Mouse (Mus musculus) myocyte (in vitro differentiated cells): ENCODE measurements around the gene Zscan26. TPM values are rescaled to one million over a fixed set of nuclear protein-coding genes. Genes with fewer than 3 reads are reported as not detected.

ENCODE experiments used
- H3K27me3 ChIP-seq: one replicate; pipeline ENCODE4 v1.6.1; 2011; ENCODE audit not compliant: control insufficient read depth, insufficient read depth, insufficient read length
- H3K36me3 ChIP-seq: one replicate; pipeline ENCODE4 v1.6.1; 2011; ENCODE audit not compliant: control insufficient read depth, insufficient read depth
- H3K4me2 ChIP-seq: one replicate; pipeline ENCODE4 v1.6.1; 2011; ENCODE audit warnings: low read depth, control low read depth
- H3K4me3 ChIP-seq: one replicate; pipeline ENCODE4 v1.5.1; 2011; ENCODE audit warnings: mild to moderate bottlenecking, control low read depth, moderate library complexity
- H3K79me2 ChIP-seq: one replicate; pipeline ENCODE4 v1.6.1; 2011; ENCODE audit not compliant: control insufficient read depth, insufficient read depth
- H3ac ChIP-seq: one replicate; pipeline ENCODE4 v1.6.1; 2011; ENCODE audit not compliant: control insufficient read depth, insufficient read length
- CEBPB ChIP-seq: IDR thresholded peaks from 2 replicates; pipeline ENCODE4 v1.6.1; 2011; ENCODE audit warnings: mild to moderate bottlenecking, moderate library complexity; ENCODE audit not compliant: poor library complexity, insufficient read depth, severe bottlenecking
- E2F4 ChIP-seq: IDR thresholded peaks from one replicate; pipeline ENCODE4 v1.6.1; 2011; ENCODE audit warnings: mild to moderate bottlenecking, control low read depth, moderate library complexity; ENCODE audit not compliant: insufficient read depth
- MAX ChIP-seq: IDR thresholded peaks from one replicate; pipeline ENCODE4 v1.6.1; 2011; ENCODE audit warnings: low read depth, mild to moderate bottlenecking, control low read depth
- MYOD1 ChIP-seq, 3 experiments: IDR thresholded peaks; one replicate each; pipeline ENCODE4 v1.6.1; 2011; ENCODE audit warnings: control low read depth in 2 of 3, low read depth in 2 of 3, mild to moderate bottlenecking in 2 of 3, moderate library complexity in 1 of 3; ENCODE audit not compliant: insufficient read length in 2 of 3, control insufficient read depth in 1 of 3
- MYOG ChIP-seq, 3 experiments: IDR thresholded peaks; one replicate each; pipeline ENCODE4 v1.6.1; 2011; ENCODE audit warnings: control low read depth in 2 of 3, low read depth in 2 of 3, mild to moderate bottlenecking in 2 of 3; ENCODE audit not compliant: insufficient read length in 2 of 3, control insufficient read depth in 1 of 3, insufficient read depth in 1 of 3
- POLR2A ChIP-seq: IDR thresholded peaks from one replicate; pipeline ENCODE4 v1.6.1; 2011; ENCODE audit warnings: low read depth, mild to moderate bottlenecking, control low read depth, moderate library complexity; ENCODE audit not compliant: insufficient read length
- POLR2AphosphoS2 ChIP-seq: IDR thresholded peaks from one replicate; pipeline ENCODE4 v1.6.1; 2011; ENCODE audit warnings: low read depth, control low read depth; ENCODE audit not compliant: insufficient read length
- REST ChIP-seq: IDR thresholded peaks from one replicate; pipeline ENCODE4 v1.6.1; 2011; ENCODE audit warnings: mild to moderate bottlenecking, control low read depth, moderate library complexity; ENCODE audit not compliant: insufficient read depth, insufficient read length
- SRF ChIP-seq: IDR thresholded peaks from one replicate; pipeline ENCODE4 v1.6.1; 2011; ENCODE audit warnings: low read depth; ENCODE audit not compliant: control insufficient read depth, insufficient read length
- TCF12 ChIP-seq: IDR thresholded peaks from one replicate; pipeline ENCODE4 v1.6.1; 2011; ENCODE audit warnings: mild to moderate bottlenecking, control low read depth; ENCODE audit not compliant: poor library complexity, insufficient read depth, severe bottlenecking
- TCF3 ChIP-seq: IDR thresholded peaks from one replicate; pipeline ENCODE4 v1.6.1; 2011; ENCODE audit warnings: low read depth, control low read depth; ENCODE audit not compliant: insufficient read length
- USF1 ChIP-seq: IDR thresholded peaks from one replicate; pipeline ENCODE4 v1.6.1; 2011; ENCODE audit warnings: low read depth, mild to moderate bottlenecking, control low read depth, moderate library complexity
- polyA plus RNA-seq: library from polyadenylated mRNA; unstranded; fragments of >200 nt; fragmentation: generic; extraction: Trizol; gene quantifications from one replicate; pipeline ENCODE4 v1.2.1, GENCODE M21; 2012; ENCODE audit warnings: missing spikeins

Gene Zscan26
- polyA plus RNA-seq, 1 experiment: 6.3 TPM

DNA sequence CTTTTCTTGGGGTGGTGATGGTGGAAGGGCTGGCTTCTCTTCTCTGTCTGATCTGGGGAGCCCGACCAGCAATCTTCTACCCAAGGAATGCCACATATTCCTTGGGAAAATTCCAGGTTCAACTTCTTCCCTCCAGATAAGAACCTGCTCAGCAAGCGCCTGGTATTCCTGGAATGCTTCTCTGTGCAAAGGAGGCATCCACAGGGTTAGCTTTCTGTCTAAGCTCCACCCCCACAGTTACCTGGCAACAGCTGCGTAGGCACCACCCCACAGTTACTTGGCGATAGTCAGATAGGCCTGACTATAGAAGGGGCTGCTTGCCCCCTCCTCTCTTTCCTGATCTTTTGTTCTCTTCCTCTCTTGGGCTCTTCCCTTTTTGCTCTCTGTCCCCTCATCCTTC is 2.8 kb upstream of the Zscan26 start:
- TF ChIP-seq E2F4: no peak
- Histone ChIP-seq H3K79me2 (peaks cover 21% of the 10 kb centered on the region), H3K4me2 (no peak overlapping the region), H3K27me3 (no peaks in the 10 kb centered on the region), H3ac (no peak overlapping the region), H3K4me3 (no peak overlapping the region), H3K36me3 (peaks cover 4% of the 10 kb centered on the region)

DNA sequence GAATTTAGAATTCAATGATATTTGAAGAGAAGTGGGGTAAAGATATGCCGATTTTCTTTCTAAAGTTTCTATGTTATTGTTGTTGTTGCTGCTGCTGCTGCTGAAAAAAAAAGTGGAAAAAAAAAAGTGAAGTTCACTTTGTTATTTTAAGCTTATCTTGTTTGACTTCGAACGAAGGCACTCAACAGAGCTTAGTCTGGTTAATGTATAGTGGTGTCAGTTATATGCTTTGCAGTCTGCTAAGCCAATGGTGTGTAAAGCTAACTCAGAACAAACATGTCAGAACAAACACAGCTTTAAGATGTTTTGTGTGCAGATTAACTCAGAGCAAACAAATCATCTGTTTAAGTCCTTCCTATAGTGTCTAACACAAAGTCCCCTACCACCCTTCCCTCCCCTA is 603 bp upstream of the Zscan26 start:
- H3K79me2 ChIP-seq: peaks cover 43% of the 10 kb centered on the region
- peak overlapping the region; percentile 72 for H3K4me3 ChIP-seq
- peaks cover 7% of the 10 kb centered on the region for H3K36me3 ChIP-seq
- TF ChIP-seq CEBPB: no peak
- no peak for TF ChIP-seq TCF12
- no peak for TF ChIP-seq SRF
- no peak for TF ChIP-seq REST
- no peak for TF ChIP-seq TCF3
- TF ChIP-seq USF1: no peak
- TF ChIP-seq MYOG (IDR thresholded peaks at IDR 0.05; ENCODE audit: control insufficient read depth in 1 of 3, insufficient read depth in 1 of 3, insufficient read length in 2 of 3, low read depth in 2 of 3): no peak
- TF ChIP-seq POLR2A: no peak
- no peak for TF ChIP-seq E2F4
- no peak for TF ChIP-seq MAX
- TF ChIP-seq MYOD1 (IDR thresholded peaks at IDR 0.05; ENCODE audit: control insufficient read depth in 1 of 3, insufficient read length in 2 of 3, low read depth in 2 of 3): no peak
- TF ChIP-seq POLR2AphosphoS2: no peak
- peak overlapping the region; percentile 78 for H3K4me2 ChIP-seq
- H3K27me3 ChIP-seq: no peaks in the 10 kb centered on the region
- H3ac ChIP-seq: no peak overlapping the region

DNA sequence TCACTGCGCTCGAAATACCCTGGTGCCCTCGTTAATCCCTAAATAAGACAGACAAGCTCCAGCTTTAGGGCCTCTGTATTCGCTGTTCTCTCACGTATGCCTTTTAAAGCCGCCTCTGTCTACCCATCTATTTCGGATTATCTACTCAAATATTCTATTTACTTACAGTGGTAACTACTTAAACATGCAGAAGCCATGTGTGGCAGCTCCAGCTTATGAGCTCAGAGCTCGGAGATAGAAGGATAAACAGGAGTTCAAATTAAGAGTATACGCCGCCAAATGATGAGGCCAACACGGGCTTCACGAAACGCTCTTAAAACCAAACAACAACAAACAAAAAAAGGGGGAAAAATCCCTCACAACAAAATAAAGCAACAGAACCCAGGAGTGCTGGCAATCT is 488 bp downstream of the Zscan26 start:
- TF ChIP-seq POLR2A (no peak), TCF3 (no peak), MYOG (IDR thresholded peaks at IDR 0.05; ENCODE audit: control insufficient read depth in 1 of 3, insufficient read depth in 1 of 3, insufficient read length in 2 of 3, low read depth in 2 of 3) (no peak), REST (no peak), CEBPB (no peak), TCF12 (no peak), E2F4 (no peak), SRF (no peak), MYOD1 (IDR thresholded peaks at IDR 0.05; ENCODE audit: control insufficient read depth in 1 of 3, insufficient read length in 2 of 3, low read depth in 2 of 3) (no peak), USF1 (no peak), POLR2AphosphoS2 (no peak), MAX (no peak)
- H3K79me2 ChIP-seq: peaks cover 43% of the 10 kb centered on the region
- peak overlapping the region; percentile 72 for H3K4me3 ChIP-seq
- peaks cover 14% of the 10 kb centered on the region for H3K36me3 ChIP-seq
- H3ac ChIP-seq: peak overlapping the region; percentile 86
- H3K4me2 ChIP-seq: peak overlapping the region; percentile 78
- no peaks in the 10 kb centered on the region for H3K27me3 ChIP-seq

DNA sequence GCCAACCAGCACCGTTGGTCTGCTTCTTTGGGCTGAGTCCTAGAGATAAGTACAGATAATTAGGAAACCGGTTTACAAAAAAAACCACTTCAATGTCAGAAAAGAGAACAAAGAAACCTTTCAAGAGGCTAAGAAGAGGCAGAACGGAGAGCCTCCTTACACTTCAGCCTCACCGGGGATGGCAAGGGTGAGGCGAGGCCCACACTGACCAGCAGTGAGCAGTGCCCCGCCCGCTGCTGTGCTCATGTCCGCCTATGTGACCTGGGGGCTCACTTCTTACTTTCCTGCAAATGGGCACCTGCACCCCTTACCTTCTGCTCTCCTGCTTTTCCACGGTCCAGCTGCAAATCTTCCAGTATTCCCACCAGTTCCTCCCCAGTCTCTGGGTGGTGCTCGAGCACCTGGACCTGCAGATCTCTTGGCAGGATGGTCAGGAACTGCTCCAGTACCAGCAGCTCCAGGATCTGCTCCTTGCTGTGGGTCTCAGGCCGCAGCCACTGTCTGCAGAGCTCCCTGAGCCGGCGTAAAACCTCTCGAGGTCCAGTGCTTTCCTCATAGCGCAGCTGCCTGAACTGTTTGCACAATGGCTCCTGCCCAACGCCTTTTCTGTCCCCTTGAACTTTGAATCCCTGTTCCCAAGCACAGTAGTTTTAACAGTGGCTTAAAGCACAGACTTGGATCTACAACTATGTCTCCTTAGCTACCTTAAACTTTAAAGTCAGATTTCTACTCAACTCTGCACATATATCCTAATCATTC is 5.5 kb downstream of the Zscan26 start:
- H3K4me2 ChIP-seq: no peak overlapping the region
- no peak overlapping the region for H3K4me3 ChIP-seq

DNA sequence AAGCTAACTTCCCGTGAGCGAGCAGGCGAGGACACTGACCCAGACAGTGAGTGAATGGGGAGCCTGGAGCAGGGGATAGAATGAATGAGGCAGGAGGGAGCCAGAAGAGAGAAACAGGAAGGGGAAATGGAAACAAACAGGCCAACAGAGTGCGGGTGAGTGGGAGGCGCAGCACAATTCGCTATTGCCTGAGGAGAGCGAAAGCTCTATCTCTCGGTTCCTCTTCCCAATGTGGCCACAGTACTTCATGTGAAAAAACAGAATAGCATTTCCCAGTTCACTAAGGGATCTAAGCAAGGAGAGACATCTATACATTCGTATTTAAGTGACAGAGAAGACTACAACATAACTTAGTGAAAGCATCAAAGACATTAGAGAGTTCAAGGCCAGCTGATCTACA is 6.7 kb downstream of the Zscan26 start:
- no peak overlapping the region for H3ac ChIP-seq
- peaks cover 27% of the 10 kb centered on the region for H3K36me3 ChIP-seq
- no peak for TF ChIP-seq MYOD1 (IDR thresholded peaks at IDR 0.05; ENCODE audit: control insufficient read depth in 1 of 3, insufficient read length in 2 of 3, low read depth in 2 of 3)
- no peak for TF ChIP-seq USF1
- TF ChIP-seq POLR2A: no peak
- TF ChIP-seq TCF12: no peak
- peaks cover 26% of the 10 kb centered on the region for H3K79me2 ChIP-seq
- no peaks in the 10 kb centered on the region for H3K27me3 ChIP-seq
- no peak overlapping the region for H3K4me3 ChIP-seq
- H3K4me2 ChIP-seq: no peak overlapping the region

More for the DNA sequence above, 5.5 kb downstream of the Zscan26 start:
- H3K27me3 ChIP-seq: no peaks in the 10 kb centered on the region
- peaks cover 27% of the 10 kb centered on the region for H3K36me3 ChIP-seq
- TF ChIP-seq MYOD1 (IDR thresholded peaks at IDR 0.05; ENCODE audit: control insufficient read depth in 1 of 3, insufficient read length in 2 of 3, low read depth in 2 of 3) (no peak), MAX (no peak), CEBPB (no peak), POLR2AphosphoS2 (no peak), E2F4 (no peak), MYOG (IDR thresholded peaks at IDR 0.05; ENCODE audit: control insufficient read depth in 1 of 3, insufficient read depth in 1 of 3, insufficient read length in 2 of 3, low read depth in 2 of 3) (no peak), REST (no peak), USF1 (no peak), TCF3 (no peak), POLR2A (no peak), TCF12 (no peak), SRF (no peak)
- no peak overlapping the region for H3ac ChIP-seq
- H3K79me2 ChIP-seq: peaks cover 39% of the 10 kb centered on the region
